Mouse (Mus musculus) urinary bladder, adult 2 months (tissue): Measurements from ENCODE around the gene Nme7. TPM values are rescaled to one million over a fixed set of nuclear protein-coding genes. Genes with fewer than 3 reads are reported as not detected.

Experiments used
- DNase-seq: peaks from one replicate; pipeline ENCODE4 v3.0.0; 2022; ENCODE audit warnings: low spot score
- polyA plus RNA-seq: library from polyadenylated mRNA; depleted of rRNA; stranded (reverse); fragments of >200 nt; gene quantifications from 2 replicates; pipeline ENCODE4 v1.2.3, GENCODE M21; 2012; rRNA removed

The Nme7 gene
- polyA plus RNA-seq, 1 experiment = 14.1 TPM

DNA sequence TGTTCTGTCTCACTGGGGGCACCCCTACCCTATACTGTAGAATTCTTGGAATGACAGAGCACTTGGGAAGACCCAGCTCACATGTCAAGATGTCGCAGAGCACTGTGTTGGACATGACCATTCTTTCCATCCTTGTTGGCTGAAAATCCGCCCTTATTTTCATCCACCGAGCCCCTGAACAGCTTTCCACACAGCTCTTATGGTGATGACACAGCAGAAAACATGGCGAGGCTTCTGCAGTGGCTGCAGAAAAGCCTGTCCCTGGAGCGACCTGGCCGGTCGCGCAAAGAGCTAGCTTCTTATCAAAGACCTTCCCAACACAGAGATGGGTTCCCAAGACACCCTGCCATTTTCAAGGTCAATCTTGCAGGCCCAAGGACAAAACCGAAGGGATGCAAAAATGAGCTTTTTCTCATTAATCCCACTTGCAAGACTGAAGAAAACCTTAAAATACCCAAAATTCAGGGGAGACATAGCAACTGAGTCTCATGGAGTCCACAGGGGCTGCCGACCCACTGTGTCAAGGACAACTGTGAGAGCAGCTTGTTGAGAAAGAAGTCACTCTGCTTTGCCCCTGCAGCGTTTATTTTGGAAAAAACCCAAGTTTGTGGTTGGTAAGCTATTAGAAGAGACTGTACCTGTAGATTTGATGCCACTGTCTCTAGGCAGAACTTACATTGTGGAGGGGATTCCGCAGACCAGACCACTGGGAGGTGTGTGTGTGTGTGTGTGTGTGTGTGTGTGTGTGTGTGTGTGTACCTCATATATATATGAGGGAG lies 155.4 kb downstream of the Nme7 start:
- DNase-seq = no peak

- DNase-seq = no peak
These were observed 157.2 kb downstream of the Nme7 start for GRCm38 (mm10) chr1:164460921-164461697.

- DNase-seq = no peak
These were observed 157.8 kb downstream of the Nme7 start for GRCm38 (mm10) chr1:164461726-164462125.

GRCm38 (mm10) chr1:164467406-164467805 lies 163.5 kb downstream of the Nme7 start:
- DNase-seq = no peak

DNA sequence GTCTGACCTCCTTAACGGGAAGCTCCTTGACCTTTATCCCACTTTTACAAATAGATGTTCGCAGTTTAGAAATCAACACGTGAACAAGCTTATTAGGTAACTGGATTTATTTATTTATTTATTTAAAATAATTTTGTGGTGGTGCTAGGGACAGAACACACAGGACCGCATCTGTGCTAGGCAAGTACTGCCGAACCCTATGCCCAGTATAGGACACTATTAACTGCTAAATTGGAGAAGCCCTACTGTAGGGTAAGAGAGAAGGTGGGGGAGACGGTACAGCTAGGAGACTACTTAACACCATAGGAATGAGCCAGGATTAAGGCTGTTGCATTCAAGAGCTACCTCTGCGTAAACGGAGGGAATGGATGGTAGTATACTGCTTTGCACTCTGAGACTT lies 164.4 kb downstream of the Nme7 start:
- DNase-seq = no peak

DNA sequence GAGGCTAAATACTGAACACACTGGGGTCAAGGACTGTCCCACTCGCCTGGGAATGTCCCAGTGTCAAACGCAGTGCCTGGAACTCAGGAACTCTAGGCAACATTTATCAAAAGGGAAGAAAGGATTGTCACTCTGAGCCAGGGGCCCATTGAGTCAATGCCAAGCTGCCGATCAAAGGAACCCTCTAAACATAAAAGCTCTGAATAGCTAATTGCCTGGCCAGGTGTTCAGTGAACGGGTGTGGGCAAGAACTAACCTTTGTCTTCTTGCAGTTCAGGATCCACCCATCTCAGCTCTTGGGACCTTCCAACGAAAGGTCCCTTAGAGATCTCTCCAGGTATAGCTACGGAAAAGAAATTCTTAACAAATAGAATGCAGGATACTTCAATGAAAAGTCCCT lies 167.1 kb downstream of the Nme7 start:
- DNase-seq = no peak

DNA sequence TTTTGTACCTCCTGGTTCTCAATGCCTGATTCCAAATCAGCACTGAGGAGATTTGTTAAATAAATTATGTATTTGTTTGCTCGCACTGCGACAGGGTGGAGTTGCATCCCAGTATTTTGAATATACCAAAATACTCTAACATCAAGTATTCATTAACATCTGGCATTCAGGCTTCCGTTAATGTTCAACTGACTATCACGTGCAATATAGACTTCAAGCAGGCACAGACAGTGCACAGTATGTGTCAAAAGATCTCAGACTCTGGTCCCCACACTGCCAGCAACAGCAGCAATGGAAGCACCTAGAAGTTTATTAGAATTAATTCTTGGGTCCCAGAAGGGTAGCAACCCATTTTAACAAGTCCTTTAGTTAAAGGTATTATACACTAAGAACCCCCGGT lies 167.7 kb downstream of the Nme7 start:
- no peak for DNase-seq

DNA sequence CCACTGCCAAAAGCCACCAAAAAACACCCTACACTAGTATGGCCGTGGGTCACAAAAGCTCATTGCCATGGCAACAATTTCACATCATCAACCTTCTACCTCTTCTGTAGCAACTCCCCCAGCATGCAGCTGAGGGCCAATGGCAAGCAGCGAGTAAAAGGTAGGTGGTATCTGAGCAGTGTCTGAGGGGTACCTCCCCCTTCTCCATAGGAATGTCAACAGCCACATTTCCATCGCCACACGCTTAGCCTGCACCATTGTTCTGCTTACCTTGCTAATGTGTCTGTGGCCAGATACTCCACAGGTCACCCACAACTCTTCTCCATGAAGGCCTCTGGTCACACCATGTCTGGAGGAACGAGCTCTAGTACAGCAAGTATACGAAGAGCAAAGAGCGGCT lies 169.5 kb downstream of the Nme7 start:
- no peak for DNase-seq

DNA sequence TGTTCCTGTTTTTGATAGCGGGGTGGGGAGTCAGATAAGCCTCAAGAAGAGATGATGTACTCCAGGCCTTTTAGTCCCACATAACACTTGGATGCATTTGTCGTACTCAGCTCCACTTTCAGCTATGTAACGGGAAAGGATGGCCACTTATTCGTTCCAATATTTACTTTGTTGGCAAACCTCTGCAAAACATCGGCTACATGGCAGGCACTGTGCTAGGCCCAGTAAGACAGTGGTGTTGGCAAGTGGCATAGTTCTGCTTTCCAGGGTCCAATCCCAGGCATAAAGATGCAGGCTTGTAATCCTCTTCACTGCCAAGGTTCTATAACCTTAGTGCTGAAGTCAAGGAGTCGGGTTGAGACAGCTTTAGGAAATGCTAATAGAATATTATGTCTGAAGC lies 170.4 kb downstream of the Nme7 start:
- no peak for DNase-seq

- no peak for DNase-seq
These were observed 171.0 kb downstream of the Nme7 start for GRCm38 (mm10) chr1:164474778-164475511.

DNA sequence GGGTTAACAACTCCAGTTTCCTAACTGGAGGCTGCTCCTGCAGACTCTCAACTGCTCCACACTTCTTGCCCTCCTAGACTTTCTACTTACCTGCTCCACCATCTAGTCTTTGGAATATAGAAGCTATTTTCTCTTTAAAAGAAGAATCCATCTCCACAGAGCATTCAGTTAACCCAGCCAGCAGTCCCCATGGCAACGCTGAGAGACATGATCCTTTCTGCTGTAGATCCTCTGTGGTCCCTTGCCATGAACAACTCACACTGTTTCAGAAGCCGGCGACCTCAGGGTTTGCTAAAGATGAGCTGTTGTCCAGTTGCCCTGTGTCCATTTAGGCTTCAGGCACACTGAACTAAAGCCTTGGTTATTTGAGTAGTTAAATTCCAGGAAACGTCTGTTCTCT lies 172.0 kb downstream of the Nme7 start:
- DNase-seq = no peak

DNA sequence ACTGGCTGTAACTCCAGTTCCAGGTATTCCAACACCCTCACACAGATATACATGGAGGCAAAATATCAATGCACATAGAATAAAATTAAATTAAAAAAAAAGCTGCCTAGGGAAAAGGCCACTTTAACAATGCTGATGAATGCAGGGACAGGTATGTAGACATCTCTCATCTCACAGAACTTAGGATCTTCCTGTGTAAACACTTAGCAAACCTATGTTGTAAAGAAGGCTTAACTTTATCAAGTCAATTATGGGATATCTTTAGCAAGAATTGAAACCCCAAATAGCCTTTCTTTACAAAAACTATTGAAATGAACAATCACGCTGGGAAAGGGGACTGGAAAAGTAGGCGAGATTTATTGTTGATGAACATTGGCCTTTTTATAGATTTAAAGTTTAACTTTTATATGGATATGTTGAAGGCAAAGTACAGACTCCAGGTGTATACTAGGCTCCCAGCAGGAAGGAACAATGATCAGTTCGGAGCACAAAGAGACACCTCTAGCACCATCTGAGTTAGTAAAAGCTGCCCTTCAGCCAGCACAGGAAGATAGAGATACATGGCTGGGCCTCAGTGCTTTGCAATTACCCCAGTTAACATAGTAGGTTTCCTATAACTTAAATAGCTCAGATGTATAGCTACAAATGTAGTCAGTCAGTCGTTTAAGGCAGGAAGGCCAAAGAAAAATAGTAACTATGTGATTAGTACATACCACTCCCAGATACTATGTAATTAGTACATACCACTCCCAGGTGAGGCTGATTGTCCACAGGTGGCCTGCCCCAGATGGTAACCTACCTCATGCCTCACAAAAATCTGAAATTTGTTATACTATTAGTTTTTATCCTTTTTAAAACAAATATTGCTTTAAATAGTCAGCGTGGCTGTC lies 177.1 kb downstream of the Nme7 start:
- DNase-seq = no peak

GRCm38 (mm10) chr1:164481645-164482354 lies 177.9 kb downstream of the Nme7 start:
- DNase-seq = no peak

DNA sequence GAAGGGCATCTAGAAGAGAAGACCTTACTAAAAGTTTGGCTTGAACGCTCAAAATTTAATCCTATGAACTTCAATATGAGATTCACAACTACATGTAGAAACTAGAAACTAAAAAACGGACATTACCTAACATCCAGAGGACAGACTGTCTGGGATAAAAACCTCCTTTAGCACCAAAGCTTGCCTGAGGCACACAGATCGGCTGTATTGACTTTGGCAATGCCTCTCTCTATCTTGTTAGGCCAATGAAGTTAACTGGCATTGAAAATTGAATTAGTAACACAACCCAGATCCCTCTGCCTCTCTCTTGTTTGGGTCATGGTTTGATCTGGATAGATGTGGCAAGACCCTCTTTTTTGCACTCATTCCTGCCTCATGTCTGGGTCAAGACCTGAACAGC lies 178.9 kb downstream of the Nme7 start:
- no peak for DNase-seq

- no peak for DNase-seq
These were observed 179.8 kb downstream of the Nme7 start for GRCm38 (mm10) chr1:164483728-164484127.

Other genes starting within 250 kb of the Nme7 start
- 1.2 and 1.9 TPM in 2 replicates for gene Sell, start 242.1 kb upstream of the Nme7 start, polyA plus RNA-seq
- 5.5 and 6.8 TPM in 2 replicates for gene Selp, start 188.9 kb upstream of the Nme7 start, polyA plus RNA-seq
- gene F5, start 152.3 kb upstream of the Nme7 start, polyA plus RNA-seq = 0.19 and 0.34 TPM in 2 replicates
- gene Slc19a2, start 55.1 kb upstream of the Nme7 start, polyA plus RNA-seq = 9.3 and 9.5 TPM in 2 replicates
- 10.8 and 13.9 TPM in 2 replicates for gene Ccdc181, start 28.5 kb upstream of the Nme7 start, polyA plus RNA-seq
- 21.2 and 23.4 TPM in 2 replicates for gene Blzf1, start 3.4 kb downstream of the Nme7 start, polyA plus RNA-seq
- 39.7 and 43.4 TPM in 2 replicates for gene Atp1b1, start 154.2 kb downstream of the Nme7 start, polyA plus RNA-seq